Mouse (Mus musculus) cortical plate, adult 2 months (tissue): Measurements from ENCODE around the gene Dnah1. TPM values are rescaled to one million over a fixed set of nuclear protein-coding genes. Genes with fewer than 3 reads are reported as not detected.

Experiments
- H3K27ac ChIP-seq: fragments of 200-500 bp; 2 replicates; pipeline ENCODE4 v1.5.1; 2012; ENCODE audit warnings: low read length, control low read depth, inconsistent platforms; ENCODE audit not compliant: insufficient read depth
- H3K4me1 ChIP-seq: fragments of 200-500 bp; 2 replicates; pipeline ENCODE4 v1.6.1; 2011; ENCODE audit warnings: low read length; ENCODE audit not compliant: control insufficient read depth, insufficient read depth
- H3K4me3 ChIP-seq: fragments of 200-500 bp; 2 replicates; pipeline ENCODE4 v1.5.1; 2011; ENCODE audit warnings: mild to moderate bottlenecking, low read length, control low read depth; ENCODE audit not compliant: insufficient read depth
- CTCF ChIP-seq: fragments of 200-500 bp; IDR thresholded peaks from 2 replicates; pipeline ENCODE4 v1.5.1; 2011; ENCODE audit warnings: mild to moderate bottlenecking, control low read depth, low read length; ENCODE audit not compliant: insufficient read depth; ENCODE audit errors: extremely low read depth
- POLR2A ChIP-seq: fragments of 200-500 bp; IDR thresholded peaks from 2 replicates; pipeline ENCODE4 v1.6.1; 2011; ENCODE audit warnings: mild to moderate bottlenecking, low read length, control low read depth; ENCODE audit not compliant: insufficient read depth; ENCODE audit errors: extremely low read depth
- polyA plus RNA-seq: library from polyadenylated mRNA; depleted of rRNA; stranded (reverse); fragments of >200 nt; gene quantifications from 2 replicates; pipeline ENCODE4 v1.2.3, GENCODE M21; 2012

Gene Dnah1
- polyA plus RNA-seq, 1 experiment = 6.0 TPM

DNA sequence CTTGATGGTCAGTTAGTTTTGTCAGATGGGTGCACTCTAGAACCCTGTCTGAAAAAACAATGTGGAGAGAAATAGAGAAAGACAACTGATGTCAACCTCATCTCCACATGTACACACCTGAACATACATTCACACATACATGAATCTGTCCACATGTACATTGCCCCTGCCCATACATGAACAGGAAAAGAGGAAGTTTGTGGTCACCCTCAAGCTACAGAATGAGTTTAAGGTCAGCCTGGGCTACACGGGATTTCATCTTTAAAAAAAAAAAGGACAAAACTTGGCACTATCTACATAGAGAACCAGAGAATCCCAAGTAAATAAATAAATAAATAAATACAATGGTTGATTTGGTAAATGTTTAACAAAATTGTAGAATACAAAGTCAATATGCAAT is 78.9 kb downstream of the Dnah1 start:
- no peak overlapping the region for H3K27ac ChIP-seq

DNA sequence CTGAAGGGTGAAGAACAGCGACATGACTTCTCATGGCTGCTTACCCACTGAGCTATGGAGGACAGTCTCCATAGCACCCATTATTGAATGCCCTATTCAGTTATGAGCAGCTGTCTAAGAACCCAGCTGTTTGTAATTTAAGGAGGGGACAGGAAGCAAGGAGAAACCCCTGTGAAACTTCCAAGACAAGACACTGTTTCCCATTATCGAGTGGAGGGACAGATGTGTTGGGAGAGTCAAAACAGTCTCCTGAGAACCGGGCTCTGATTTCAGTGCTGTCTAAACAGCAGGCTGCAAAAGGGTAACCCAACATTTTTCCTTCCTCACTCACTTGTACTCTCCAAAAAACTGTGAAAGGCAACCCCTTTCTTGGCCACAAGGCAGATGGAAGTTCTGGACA is 83.2 kb downstream of the Dnah1 start:
- H3K4me3 ChIP-seq = no peak overlapping the region
- H3K27ac ChIP-seq = no peak overlapping the region
- H3K4me1 ChIP-seq = no peaks in the 10 kb centered on the region
- TF ChIP-seq POLR2A (no peak), CTCF (no peak)

More for the DNA sequence above, 78.9 kb downstream of the Dnah1 start:
- TF ChIP-seq CTCF = no peak
- no peak for TF ChIP-seq POLR2A
- no peaks in the 10 kb centered on the region for H3K4me1 ChIP-seq
- no peak overlapping the region for H3K4me3 ChIP-seq

- Histone ChIP-seq H3K27ac (no peak overlapping the region), H3K4me3 (no peak overlapping the region), H3K4me1 (no peaks in the 10 kb centered on the region)
- TF ChIP-seq CTCF = no peak
- no peak for TF ChIP-seq POLR2A
Observed at GRCm38 (mm10) chr14:31237101-31237882, 86.4 kb downstream of the Dnah1 start.

DNA sequence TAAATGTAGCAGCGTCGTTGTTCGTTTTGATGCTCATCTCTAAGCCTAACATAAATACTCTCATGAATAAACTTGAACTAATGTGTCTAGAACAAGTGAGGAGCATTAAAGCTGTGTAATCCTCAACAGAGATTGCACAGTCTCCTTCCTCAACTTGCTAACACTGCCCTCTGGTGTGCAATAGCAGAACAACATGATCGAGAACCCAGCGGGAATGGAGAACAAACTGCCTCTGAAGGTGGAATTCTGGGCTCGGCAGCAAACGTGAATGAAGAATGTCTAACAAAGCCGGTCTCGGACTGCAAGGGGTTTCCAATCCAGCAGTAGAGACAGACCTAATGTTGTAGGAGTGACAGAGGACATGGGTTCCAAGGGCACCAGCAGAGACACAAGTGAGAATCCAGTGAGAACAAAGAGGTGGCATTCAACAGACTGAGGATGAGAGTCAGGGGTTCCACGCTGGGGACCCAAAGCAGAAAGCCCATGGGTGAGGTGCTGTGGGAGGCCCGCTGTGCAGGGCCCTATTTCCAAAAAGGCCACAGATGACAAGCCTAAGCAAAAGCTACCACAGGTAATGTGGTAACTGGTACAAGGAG is 89.6 kb downstream of the Dnah1 start:
- TF ChIP-seq CTCF (peak; percentile 89), POLR2A (no peak)
- no peak overlapping the region for H3K4me3 ChIP-seq
- H3K4me1 ChIP-seq = no peaks in the 10 kb centered on the region
- H3K27ac ChIP-seq = no peak overlapping the region

DNA sequence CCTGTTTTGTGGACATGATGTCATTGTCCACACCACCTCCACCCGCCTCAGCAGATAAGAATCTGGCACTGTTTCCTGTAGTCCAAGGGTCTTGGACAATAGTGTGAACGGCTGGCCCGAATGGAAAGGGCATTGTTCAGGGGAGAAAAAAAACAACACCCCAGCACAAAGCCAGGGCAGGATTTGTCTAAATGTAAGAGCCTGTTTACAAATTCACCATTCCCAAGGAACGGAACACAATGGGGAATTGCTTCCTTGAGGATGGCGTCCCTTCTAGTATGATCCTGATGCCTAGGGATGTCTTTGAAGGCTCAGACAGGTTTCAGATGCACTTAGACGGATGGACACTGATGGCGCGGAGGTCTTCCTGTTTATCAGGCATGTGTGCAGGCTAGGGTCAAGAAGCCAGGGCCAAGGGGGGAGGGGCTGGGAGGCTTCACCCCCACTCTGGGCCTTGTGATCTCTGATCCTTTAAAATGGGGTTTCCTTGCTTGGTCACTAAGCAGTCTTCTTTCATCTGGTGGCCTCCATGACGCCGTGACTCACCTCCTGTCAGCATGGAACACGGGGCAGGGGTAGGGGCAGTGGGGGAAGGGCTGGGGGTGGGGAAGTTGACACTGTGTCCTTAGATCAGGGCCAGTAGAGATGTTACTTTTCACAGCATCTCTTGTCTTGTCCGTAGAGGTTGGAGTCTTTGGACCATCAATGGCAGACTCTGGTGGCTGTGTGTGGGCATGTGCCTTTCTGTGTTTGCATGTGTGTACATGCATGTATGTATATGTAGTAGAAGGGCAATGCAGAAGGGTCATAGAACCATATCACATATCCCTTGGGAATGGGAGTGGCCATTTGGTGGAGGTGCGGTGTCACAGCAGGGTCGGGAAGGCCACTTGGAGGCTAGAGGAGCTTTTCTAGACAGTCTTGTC is 90.4 kb downstream of the Dnah1 start:
- Histone ChIP-seq H3K4me1 (no peaks in the 10 kb centered on the region), H3K4me3 (no peak overlapping the region), H3K27ac (no peak overlapping the region)
- TF ChIP-seq CTCF (no peak), POLR2A (no peak)

DNA sequence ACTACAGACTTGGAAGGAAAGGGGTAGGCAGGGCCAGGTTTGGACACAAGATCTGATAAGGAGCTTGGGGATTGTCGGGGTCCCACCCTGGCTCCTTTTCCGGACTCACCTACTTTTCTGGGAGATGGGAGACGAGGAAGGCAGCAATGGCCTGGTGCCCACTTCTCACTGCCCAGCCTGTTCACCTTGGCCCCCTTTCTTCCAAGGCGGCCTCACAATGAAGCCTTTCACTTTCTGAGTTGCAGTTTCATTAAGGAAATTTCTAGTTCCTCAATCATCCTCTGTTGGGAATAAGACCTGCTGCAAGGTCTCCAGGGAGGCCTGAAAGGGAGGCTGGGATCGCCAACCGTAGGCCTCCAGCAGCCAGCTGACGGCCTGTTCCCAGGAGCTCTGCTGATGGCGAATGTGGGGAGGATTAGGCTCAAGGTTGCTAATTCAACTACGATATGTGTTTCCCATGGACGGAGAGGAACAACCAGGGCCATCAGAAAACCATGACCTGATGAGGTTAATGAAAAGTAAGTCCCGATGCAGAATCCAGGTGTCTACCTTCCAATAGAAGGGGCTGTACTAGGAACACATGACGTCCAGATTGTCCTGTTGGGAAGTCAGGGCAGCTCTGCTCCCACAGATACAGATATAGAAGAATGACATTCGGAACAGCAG is 91.2 kb downstream of the Dnah1 start:
- H3K4me1 ChIP-seq = no peaks in the 10 kb centered on the region
- 0 out of 2 replicates have a peak overlapping the region, but pooled peaks have one; percentile 44 for H3K27ac ChIP-seq
- H3K4me3 ChIP-seq = no peak overlapping the region
- TF ChIP-seq POLR2A = no peak
- TF ChIP-seq CTCF = no peak

DNA sequence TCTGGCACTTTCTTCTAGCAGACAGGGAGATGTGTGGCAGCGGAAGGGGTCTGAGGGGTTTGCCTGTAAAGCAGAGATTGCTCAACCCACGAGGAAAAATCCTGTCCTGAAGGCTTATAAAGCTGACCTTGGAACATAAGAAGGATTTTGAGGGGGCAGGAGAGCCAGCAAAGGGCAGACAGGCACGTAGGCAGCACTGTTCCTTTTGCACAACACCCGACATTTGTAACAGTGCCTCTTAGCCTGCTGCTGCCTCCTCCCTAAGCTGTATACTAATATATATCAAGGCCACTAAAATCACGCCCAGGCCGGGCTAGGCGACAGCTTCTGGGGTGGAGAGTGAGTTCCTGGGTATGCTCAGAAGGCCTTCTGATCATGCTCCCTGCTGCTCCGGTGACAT is 93.3 kb downstream of the Dnah1 start:
- Histone ChIP-seq H3K4me1 (no peaks in the 10 kb centered on the region), H3K27ac (no peak overlapping the region), H3K4me3 (no peak overlapping the region)
- TF ChIP-seq POLR2A (no peak), CTCF (no peak)

GRCm38 (mm10) chr14:31228234-31228633 is 95.5 kb downstream of the Dnah1 start:
- Histone ChIP-seq H3K4me3 (no peak overlapping the region), H3K4me1 (no peaks in the 10 kb centered on the region), H3K27ac (0 out of 2 replicates have a peak overlapping the region, but pooled peaks have one; percentile 33)
- TF ChIP-seq CTCF (no peak), POLR2A (no peak)

DNA sequence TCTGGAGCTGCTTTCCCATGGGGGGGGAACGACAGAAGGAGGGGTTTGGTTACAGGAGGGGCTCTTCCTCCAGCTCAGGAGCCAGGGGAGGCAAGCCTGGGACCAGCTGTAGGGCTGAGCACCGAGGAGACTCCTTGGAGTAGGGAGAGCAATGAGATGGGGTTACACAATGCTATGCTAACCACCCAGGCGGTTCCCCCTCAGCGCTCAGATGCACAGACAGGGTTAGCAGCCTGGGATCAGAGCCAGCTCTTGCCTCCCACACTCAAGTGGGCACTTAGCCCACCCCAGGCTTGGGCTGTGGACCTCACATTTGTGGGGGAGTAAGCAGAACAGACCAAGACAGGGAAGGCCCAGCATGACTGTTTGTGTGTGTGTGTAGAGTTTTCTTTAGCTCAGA is 96.7 kb downstream of the Dnah1 start:
- Histone ChIP-seq H3K4me1 (no peaks in the 10 kb centered on the region), H3K27ac (no peak overlapping the region), H3K4me3 (no peak overlapping the region)
- TF ChIP-seq POLR2A (no peak), CTCF (no peak)
